Mouse (Mus musculus) C2C12 (cell line): ENCODE measurements at regions not wholly inside any gene's neighbourhood (a gene's known extent, or its start where the extent isn't known, plus 50 kb on each side); places are given as distances from the start of the nearest gene placed in this dataset.

ENCODE experiments used
- CTCF ChIP-seq: IDR thresholded peaks from one replicate; pipeline ENCODE4 v1.5.1; 2011; ENCODE audit not compliant: control insufficient read depth, insufficient read depth, insufficient read length
- MYOD1 ChIP-seq: IDR thresholded peaks from one replicate; pipeline ENCODE4 v1.6.1; 2011; ENCODE audit warnings: low read depth; ENCODE audit not compliant: control insufficient read depth, insufficient read length
- MYOG ChIP-seq: IDR thresholded peaks from one replicate; pipeline ENCODE4 v1.6.1; 2011; ENCODE audit not compliant: control insufficient read depth, insufficient read length; ENCODE audit errors: extremely low read depth

DNA sequence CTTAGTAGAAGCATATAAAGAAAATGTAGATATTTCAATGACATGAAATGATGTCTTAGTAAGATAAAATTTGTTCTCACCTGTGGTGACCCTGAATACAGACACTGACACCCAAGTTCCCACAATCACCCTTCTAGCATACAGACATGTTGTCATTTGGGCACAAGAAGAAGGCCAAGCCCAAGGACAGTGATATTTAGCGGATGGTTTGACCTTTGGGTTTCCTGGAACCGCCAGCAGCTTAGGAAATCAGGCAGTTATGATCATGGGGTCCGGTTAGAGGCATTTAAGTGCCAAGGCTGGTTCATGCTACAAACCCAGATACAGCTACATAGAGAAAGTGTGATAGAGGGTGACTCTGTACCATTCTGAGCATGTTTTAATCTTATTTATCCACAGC lies 310.2 kb upstream of the Gpc5 start:
- TF ChIP-seq MYOD1 (no peak), MYOG (no peak), CTCF (no peak)
